Mouse (Mus musculus) hindbrain, embryonic 10.5 days (tissue): ENCODE results near the gene Gltp. TPM values are rescaled to one million over a fixed set of nuclear protein-coding genes. Genes with fewer than 3 reads are reported as not detected.

Experiments used
- DNase-seq: peaks from one replicate; pipeline ENCODE4 v3.0.0-alpha.2; 2017; ENCODE audit warnings: low spot score
- H3K27ac ChIP-seq: fragments of 300-500 bp; sonication (generic); 2 replicates; pipeline ENCODE4 v1.5.1; 2016; ENCODE audit warnings: mild to moderate bottlenecking, moderate library complexity
- H3K27me3 ChIP-seq: fragments of 300-500 bp; sonication (generic); 2 replicates; pipeline ENCODE4 v1.6.1; 2016; ENCODE audit warnings: mild to moderate bottlenecking; ENCODE audit not compliant: poor library complexity, insufficient read depth, severe bottlenecking
- H3K36me3 ChIP-seq: fragments of 300-500 bp; sonication (generic); 2 replicates; pipeline ENCODE4 v1.6.1; 2016; ENCODE audit warnings: mild to moderate bottlenecking, moderate library complexity
- H3K4me1 ChIP-seq: fragments of 300-500 bp; sonication (generic); replicated peaks from 2 replicates; pipeline ENCODE4 v1.6.1; 2016; ENCODE audit warnings: mild to moderate bottlenecking
- H3K4me3 ChIP-seq: fragments of 300-500 bp; sonication (generic); 2 replicates; pipeline ENCODE4 v1.5.1; 2016; ENCODE audit warnings: mild to moderate bottlenecking, moderate library complexity
- H3K9me3 ChIP-seq: fragments of 300-500 bp; sonication (generic); 2 replicates; pipeline ENCODE4 v1.6.1; 2016; ENCODE audit warnings: mild to moderate bottlenecking, moderate library complexity
- WGBS: fragments of 180-500 bp; shearing (Covaris S2); methylation state at CpG from one replicate; pipeline ENCODE4 v1.1.7; 2016; 5-methylcytosine and 5-hydroxymethylcytosine counted together
- polyA plus RNA-seq: library from polyadenylated mRNA; unstranded; fragments of >200 nt; fragmentation: Nextera tagmentation; extraction: Ambion mirVana; gene quantifications from 2 replicates; pipeline ENCODE4 v1.2.1, GENCODE M21; 2016

Gene Gltp
- polyA plus RNA-seq, 1 experiment from 2014 or later, result 80.4 TPM

- H3K4me1 ChIP-seq, result peaks cover 57% of the 10 kb centered on the region
- H3K27ac ChIP-seq, result peak overlapping the region; percentile 73
- peak overlapping the region; percentile 44 for H3K4me3 ChIP-seq
- H3K36me3 ChIP-seq, result no peaks in the 10 kb centered on the region
- peaks cover 45% of the 10 kb centered on the region for H3K27me3 ChIP-seq
- 6% methylated on average over 27 of the region's 27 CpGs for WGBS
- peak; percentile 59 for DNase-seq
- H3K9me3 ChIP-seq, result no peaks in the 10 kb centered on the region
Measured at GRCm38 (mm10) chr5:114647211-114647974, 43.4 kb downstream of the Gltp start.

- Histone ChIP-seq H3K36me3 (no peaks in the 10 kb centered on the region), H3K9me3 (no peaks in the 10 kb centered on the region), H3K27me3 (peaks cover 42% of the 10 kb centered on the region), H3K4me3 (no peak overlapping the region), H3K27ac (no peak overlapping the region), H3K4me1 (peaks cover 45% of the 10 kb centered on the region)
- WGBS, result 86% methylated on average over 5 of the region's 5 CpGs
- DNase-seq, result no peak
Measured at GRCm38 (mm10) chr5:114645916-114646315, 44.9 kb downstream of the Gltp start.

GRCm38 (mm10) chr5:114644918-114645317 lies 45.9 kb downstream of the Gltp start:
- peaks cover 42% of the 10 kb centered on the region for H3K27me3 ChIP-seq
- H3K4me1 ChIP-seq, result peaks cover 39% of the 10 kb centered on the region

GRCm38 (mm10) chr5:114640809-114641208 lies 50.0 kb downstream of the Gltp start:
- peaks cover 24% of the 10 kb centered on the region for H3K4me1 ChIP-seq
- no peaks in the 10 kb centered on the region for H3K36me3 ChIP-seq
- H3K9me3 ChIP-seq, result no peaks in the 10 kb centered on the region
- no peak overlapping the region for H3K27ac ChIP-seq
- 85% methylated on average over 10 of the region's 10 CpGs for WGBS
- no peak for DNase-seq
- no peak overlapping the region for H3K4me3 ChIP-seq
- peaks cover 37% of the 10 kb centered on the region for H3K27me3 ChIP-seq

More at GRCm38 (mm10) chr5:114644918-114645317, 45.9 kb downstream of the Gltp start:
- Histone ChIP-seq H3K4me3 (no peak overlapping the region), H3K9me3 (no peaks in the 10 kb centered on the region), H3K36me3 (no peaks in the 10 kb centered on the region), H3K27ac (no peak overlapping the region)
- 57% methylated on average over 6 of the region's 6 CpGs for WGBS
- no peak for DNase-seq

- 0 out of 2 replicates have a peak overlapping the region, but pooled peaks have one; percentile 29 for H3K27ac ChIP-seq
- H3K4me1 ChIP-seq, result peaks cover 17% of the 10 kb centered on the region
- no peak for DNase-seq
- H3K36me3 ChIP-seq, result no peaks in the 10 kb centered on the region
- 33% methylated on average over 7 of the region's 7 CpGs for WGBS
- H3K9me3 ChIP-seq, result no peaks in the 10 kb centered on the region
- peaks cover 42% of the 10 kb centered on the region for H3K27me3 ChIP-seq
- peak overlapping the region; percentile 36 for H3K4me3 ChIP-seq
Measured at GRCm38 (mm10) chr5:114639645-114639957, 51.2 kb downstream of the Gltp start.

GRCm38 (mm10) chr5:114638769-114639644 lies 51.8 kb downstream of the Gltp start:
- WGBS, result 17% methylated on average over 22 of the region's 22 CpGs
- Histone ChIP-seq H3K4me3 (peak overlapping the region; percentile 36), H3K4me1 (peaks cover 16% of the 10 kb centered on the region), H3K27ac (0 out of 2 replicates have a peak overlapping the region, but pooled peaks have one; percentile 29), H3K9me3 (no peaks in the 10 kb centered on the region), H3K36me3 (no peaks in the 10 kb centered on the region), H3K27me3 (peaks cover 42% of the 10 kb centered on the region)
- DNase-seq, result peak; percentile 91

GRCm38 (mm10) chr5:114636091-114636490 lies 54.7 kb downstream of the Gltp start:
- Histone ChIP-seq H3K27ac (no peak overlapping the region), H3K27me3 (peaks cover 38% of the 10 kb centered on the region), H3K36me3 (no peaks in the 10 kb centered on the region), H3K4me1 (peaks cover 16% of the 10 kb centered on the region), H3K9me3 (no peaks in the 10 kb centered on the region), H3K4me3 (no peak overlapping the region)
- no peak for DNase-seq
- 81% methylated on average over 25 of the region's 25 CpGs for WGBS

GRCm38 (mm10) chr5:114631336-114631735 lies 59.4 kb downstream of the Gltp start:
- 0 out of 2 replicates have a peak, but pooled peaks cover 5% of the 10 kb centered on the region for H3K27me3 ChIP-seq
- H3K27ac ChIP-seq, result no peak overlapping the region
- no peak for DNase-seq
- H3K4me1 ChIP-seq, result no peaks in the 10 kb centered on the region
- H3K4me3 ChIP-seq, result no peak overlapping the region
- WGBS, result 55% methylated on average over 2 of the region's 2 CpGs
- H3K36me3 ChIP-seq, result no peaks in the 10 kb centered on the region
- 0 out of 2 replicates have a peak, but pooled peaks cover 2% of the 10 kb centered on the region for H3K9me3 ChIP-seq

- Histone ChIP-seq H3K27me3 (0 out of 2 replicates have a peak, but pooled peaks cover 3% of the 10 kb centered on the region), H3K4me3 (no peak overlapping the region), H3K4me1 (no peaks in the 10 kb centered on the region), H3K9me3 (0 out of 2 replicates have a peak, but pooled peaks cover 2% of the 10 kb centered on the region), H3K27ac (no peak overlapping the region), H3K36me3 (no peaks in the 10 kb centered on the region)
- WGBS, result 19% methylated on average over 3 of the region's 3 CpGs
- DNase-seq, result peak; percentile 73
Measured at GRCm38 (mm10) chr5:114625590-114625989, 65.2 kb downstream of the Gltp start.

- 48% methylated on average over 6 of the region's 6 CpGs for WGBS
- Histone ChIP-seq H3K9me3 (no peaks in the 10 kb centered on the region), H3K27ac (no peak overlapping the region), H3K4me3 (no peak overlapping the region), H3K36me3 (no peaks in the 10 kb centered on the region), H3K4me1 (no peaks in the 10 kb centered on the region), H3K27me3 (peaks cover 3% of the 10 kb centered on the region; the same call in 1 of the 2 replicates)
- DNase-seq, result no peak
Measured at GRCm38 (mm10) chr5:114620305-114620704, 70.5 kb downstream of the Gltp start.
